Mouse (Mus musculus): ENCODE data around the gene Matn1. TPM values are rescaled to one million over a fixed set of nuclear protein-coding genes. Genes with fewer than 3 reads are reported as not detected.

Gene Matn1
- polyA plus RNA-seq (2017; shearing (Covaris generic)) = not detected

GRCm38 (mm10) chr4:130944112-130944511 is at the start of gene Matn1:
Gene Matn1 (plus strand): TSS chr4:130944385.

GRCm38 (mm10) chr4:130913077-130913476 is 31.1 kb upstream of the Matn1 start, which contains the start of gene Laptm5:
Gene Laptm5 (plus strand): TSS chr4:130913125.

Other genes starting within 250 kb of the Matn1 start
- gene Sdc3, start 151.8 kb upstream of the Matn1 start, polyA plus RNA-seq (2017; shearing (Covaris generic)) = 2.3 TPM
- 1,750 TPM for gene Laptm5, start 31.3 kb upstream of the Matn1 start, polyA plus RNA-seq (2017; shearing (Covaris generic))